Mouse (Mus musculus) thymus, postnatal 36 days (tissue): Measurements from ENCODE around the gene Nt5c.
"Not testable (repeated sequence)": the region's sequence is repeated elsewhere in the genome, so short reads cannot be mapped to it uniquely, and the experiment has no call there.

Source experiments
- DNase-seq, 2 experiments: peaks; one replicate each; pipeline ENCODE4 v3.0.0; 2022; ENCODE audit warnings: mixed read lengths in 2 of 2

The Nt5c gene

GRCm38 (mm10) chr11:115463397-115463796, 28.3 kb downstream of the Nt5c start:
- peak; percentile 67 to 79 for DNase-seq

GRCm38 (mm10) chr11:115462243-115462891, 29.3 kb downstream of the Nt5c start, which contains the start of gene Slc16a5:
Slc16a5 (plus strand) TSS chr11:115462474.
- peak; percentile 83 to 89 for DNase-seq

GRCm38 (mm10) chr11:115461846-115462242, 29.8 kb downstream of the Nt5c start:
- peak; percentile 65 to 80 for DNase-seq

DNA sequence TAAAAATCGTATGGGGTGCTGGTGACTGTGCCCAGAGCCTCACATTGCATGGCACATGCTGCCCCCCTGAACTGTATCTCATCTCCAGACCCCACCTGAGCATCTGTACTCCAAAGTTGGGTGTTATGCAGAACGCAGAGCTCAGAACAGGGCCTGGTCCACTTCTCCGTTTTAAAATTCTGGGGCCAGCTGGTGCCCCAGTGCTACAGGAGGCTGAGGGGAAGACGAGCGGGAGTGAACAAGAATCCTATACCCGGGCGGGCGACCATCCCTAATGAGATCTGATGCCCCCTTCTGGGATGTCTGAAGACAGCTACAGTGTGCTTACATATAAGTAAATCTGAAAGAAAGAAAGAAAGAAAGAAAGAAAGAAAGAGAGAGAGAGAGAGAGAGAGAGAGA, 30.7 kb downstream of the Nt5c start:
- peak in 1 of 2 experiments; percentile 57 for DNase-seq

GRCm38 (mm10) chr11:115457405-115457804, 34.3 kb downstream of the Nt5c start:
- DNase-seq = peak in 1 of 2 experiments; percentile 30

DNA sequence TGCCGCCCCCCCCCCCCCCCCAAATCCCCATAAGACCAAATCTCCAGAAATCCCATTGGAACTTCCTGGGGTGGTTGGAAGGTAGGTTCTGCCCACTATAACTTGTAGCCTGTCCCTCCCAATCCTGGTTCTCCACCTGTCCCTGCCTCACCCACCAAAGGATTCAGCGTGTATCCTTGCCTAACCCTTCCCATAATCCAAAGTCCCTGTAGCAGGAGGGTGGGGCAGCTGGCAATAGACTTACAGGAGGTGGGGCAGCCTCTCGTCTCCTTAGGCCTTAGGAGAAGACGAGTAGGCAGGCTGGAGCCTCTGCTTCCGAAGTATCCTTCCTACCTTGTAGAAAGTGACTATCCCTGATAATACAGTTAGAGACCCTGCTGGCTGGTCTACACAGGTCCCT, 35.5 kb downstream of the Nt5c start:
- no peak for DNase-seq

DNA sequence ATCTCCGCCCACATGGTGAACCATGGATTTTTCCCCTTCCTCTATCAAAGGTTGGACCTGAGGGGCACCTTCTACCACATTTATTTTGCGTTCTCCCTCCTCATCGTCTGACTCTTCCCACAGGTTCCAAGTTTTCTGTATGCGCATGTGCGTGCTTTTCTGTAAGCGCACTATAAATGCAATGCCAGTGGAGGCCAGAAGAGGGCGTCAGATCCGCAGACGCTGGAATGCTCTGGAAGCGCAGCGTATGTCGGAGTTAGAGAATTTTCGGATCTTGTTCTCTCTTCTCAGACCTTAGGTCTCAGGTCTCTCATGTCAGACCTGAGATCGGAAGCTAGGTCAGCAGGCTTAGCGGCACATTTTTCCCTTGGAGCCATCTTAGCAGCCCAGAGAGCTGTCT, 36.0 kb downstream of the Nt5c start:
- no peak for DNase-seq

DNA sequence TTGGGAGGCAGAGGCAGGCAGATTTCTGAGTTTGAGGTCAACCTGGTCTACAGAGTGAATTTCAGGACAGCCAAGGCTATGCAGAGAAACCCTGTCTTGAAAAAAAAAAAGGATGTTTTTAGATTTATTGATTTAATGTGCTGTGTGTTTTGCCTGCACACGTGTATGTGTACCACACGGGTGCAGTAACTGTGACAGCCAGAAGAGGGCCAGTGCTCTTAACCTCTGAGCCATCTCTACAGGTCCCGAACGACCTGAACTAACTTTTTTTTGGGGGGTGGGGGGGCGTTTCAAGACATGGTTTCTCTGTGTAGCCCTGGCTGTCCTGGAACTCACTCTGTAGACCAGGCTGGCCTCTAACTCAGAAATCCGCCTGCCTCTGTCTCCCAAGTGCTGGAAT, 36.8 kb downstream of the Nt5c start:
- not testable (repeated sequence) for DNase-seq

DNA sequence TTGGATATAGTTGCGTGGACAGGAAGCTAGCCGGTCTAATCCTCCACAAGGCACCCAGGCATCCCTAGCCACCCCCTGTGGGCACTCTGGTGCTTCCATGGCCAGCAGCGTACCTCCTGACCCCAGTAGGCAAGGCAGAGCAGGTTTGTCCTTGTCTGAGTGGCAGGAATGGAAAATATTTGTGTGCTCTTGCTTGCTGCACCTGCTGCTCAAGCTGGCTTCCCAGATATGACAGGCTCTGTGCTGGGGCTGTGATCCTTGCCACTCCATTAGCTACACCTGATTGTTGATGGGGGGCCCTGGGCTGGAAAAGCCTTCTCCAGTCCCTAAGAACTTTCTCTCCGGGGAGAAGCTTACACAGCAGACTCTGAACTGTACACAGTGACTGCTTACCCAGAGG, 38.4 kb downstream of the Nt5c start:
- peak; percentile 53 to 59 for DNase-seq

DNA sequence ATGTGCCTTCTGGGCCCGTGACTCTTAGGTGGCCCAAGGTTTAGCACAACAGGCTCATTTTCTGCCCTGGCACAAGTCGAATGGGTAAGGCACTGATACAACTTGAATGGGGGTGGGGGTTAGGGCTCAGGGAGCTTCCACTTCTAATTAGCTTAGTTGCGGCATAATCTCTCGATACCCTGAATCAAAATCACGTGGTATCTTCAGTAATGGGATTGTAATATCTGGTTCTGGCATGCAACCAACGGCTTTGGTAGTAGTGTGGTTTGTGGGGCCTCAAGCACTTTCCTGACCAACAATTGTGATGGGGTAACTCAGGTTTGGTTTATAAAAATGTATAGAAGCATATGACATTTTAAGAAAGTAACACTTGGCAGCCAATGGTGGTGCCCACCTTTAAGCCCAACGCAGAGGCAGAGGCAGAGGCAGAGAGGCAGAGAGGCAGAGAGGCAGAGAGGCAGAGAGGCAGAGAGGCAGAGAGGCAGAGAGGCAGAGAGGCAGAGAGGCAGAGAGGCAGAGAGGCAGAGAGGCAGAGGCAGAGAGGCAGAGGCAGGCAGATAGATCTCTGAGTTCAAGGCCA, 39.3 kb downstream of the Nt5c start:
- peak; percentile 52 to 53 for DNase-seq

DNA sequence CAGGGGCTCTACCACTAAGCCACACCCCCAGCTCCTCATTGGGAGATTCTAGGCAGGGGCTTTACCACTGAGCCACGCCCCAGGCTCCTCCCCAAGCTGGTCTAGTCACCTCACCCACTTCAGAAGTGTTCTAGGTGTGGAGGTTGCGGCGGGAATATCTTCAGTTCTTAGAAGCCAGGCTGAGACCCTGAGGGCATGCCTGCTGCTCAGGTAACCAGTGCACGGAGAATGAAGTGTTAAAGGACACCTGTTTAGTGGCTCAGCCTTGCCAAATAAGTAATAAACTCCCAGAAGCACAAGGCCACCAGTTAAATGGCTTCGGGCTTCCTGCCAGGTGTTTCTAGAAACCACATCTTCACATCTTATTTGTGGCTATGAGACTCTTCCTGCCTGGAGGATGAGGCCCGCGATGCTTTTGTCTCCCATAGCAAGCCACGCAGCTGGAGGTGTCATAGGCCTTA, 39.9 kb downstream of the Nt5c start:
- peak; percentile 76 to 88 for DNase-seq

- DNase-seq = no peak
These were observed 41.5 kb downstream of the Nt5c start for GRCm38 (mm10) chr11:115450176-115450575.

DNA sequence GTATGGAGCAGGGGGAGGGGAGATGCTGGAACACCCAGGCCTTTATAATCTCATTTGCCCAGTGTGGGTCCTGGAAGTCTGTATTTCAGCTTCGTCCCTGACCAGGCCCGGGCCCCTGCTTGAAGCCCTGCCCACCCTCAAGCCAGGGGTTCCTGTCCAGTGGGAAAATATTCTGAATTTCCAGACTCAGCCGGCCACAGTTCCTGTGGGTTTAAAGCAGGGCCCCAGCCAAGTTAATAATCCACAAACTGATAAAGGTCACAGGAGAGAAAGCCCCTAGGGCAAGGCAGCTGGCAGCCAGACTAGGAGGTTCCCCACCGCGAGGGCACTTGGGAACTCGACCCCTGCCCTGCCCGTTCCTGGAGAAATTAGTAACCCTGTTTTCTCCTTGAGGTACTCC, 42.7 kb downstream of the Nt5c start:
- no peak for DNase-seq

- DNase-seq = no peak
These were observed 43.6 kb downstream of the Nt5c start for GRCm38 (mm10) chr11:115448075-115448474.

- DNase-seq = no peak
These were observed 44.3 kb downstream of the Nt5c start for GRCm38 (mm10) chr11:115447321-115447885.

DNA sequence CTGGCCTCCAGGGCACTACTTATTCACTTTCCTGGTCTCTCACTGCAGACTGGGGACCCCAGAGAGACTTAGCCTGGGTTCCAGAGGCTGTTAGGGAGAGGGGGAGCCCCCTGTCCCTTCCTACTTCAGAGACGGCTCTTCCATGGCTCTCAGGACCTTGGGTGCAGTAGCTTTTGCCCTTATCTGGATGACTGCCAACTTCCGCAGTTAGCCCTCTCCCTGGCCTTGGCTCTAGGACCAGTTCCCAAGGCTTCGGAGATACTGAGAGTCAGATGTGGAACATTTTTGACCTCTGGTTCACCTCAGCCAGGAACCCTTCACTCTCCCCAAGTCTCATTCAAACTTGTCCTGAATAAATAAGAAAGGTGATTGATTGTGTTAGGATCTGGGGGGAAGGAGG, 44.8 kb downstream of the Nt5c start:
- no peak for DNase-seq

- peak in 1 of 2 experiments; percentile 68 for DNase-seq
These were observed 50.2 kb downstream of the Nt5c start for GRCm38 (mm10) chr11:115441417-115441816.
